Mouse (Mus musculus) myocyte (in vitro differentiated cells): Measurements from ENCODE around the gene Rad51c.
"Not testable (repeated sequence)": the region's sequence is repeated elsewhere in the genome, so short reads cannot be mapped to it uniquely, and the experiment has no call there.

Experiments
- E2F4 ChIP-seq: IDR thresholded peaks from one replicate; pipeline ENCODE4 v1.6.1; 2011; ENCODE audit warnings: mild to moderate bottlenecking, control low read depth, moderate library complexity; ENCODE audit not compliant: insufficient read depth
- MYOD1 ChIP-seq, 3 experiments: IDR thresholded peaks; one replicate each; pipeline ENCODE4 v1.6.1; 2011; ENCODE audit warnings: control low read depth in 2 of 3, low read depth in 2 of 3, mild to moderate bottlenecking in 2 of 3, moderate library complexity in 1 of 3; ENCODE audit not compliant: insufficient read length in 2 of 3, control insufficient read depth in 1 of 3
- POLR2A ChIP-seq: IDR thresholded peaks from one replicate; pipeline ENCODE4 v1.6.1; 2011; ENCODE audit warnings: low read depth, mild to moderate bottlenecking, control low read depth, moderate library complexity; ENCODE audit not compliant: insufficient read length
- REST ChIP-seq: IDR thresholded peaks from one replicate; pipeline ENCODE4 v1.6.1; 2011; ENCODE audit warnings: mild to moderate bottlenecking, control low read depth, moderate library complexity; ENCODE audit not compliant: insufficient read depth, insufficient read length
- TCF12 ChIP-seq: IDR thresholded peaks from one replicate; pipeline ENCODE4 v1.6.1; 2011; ENCODE audit warnings: mild to moderate bottlenecking, control low read depth; ENCODE audit not compliant: poor library complexity, insufficient read depth, severe bottlenecking

DNA sequence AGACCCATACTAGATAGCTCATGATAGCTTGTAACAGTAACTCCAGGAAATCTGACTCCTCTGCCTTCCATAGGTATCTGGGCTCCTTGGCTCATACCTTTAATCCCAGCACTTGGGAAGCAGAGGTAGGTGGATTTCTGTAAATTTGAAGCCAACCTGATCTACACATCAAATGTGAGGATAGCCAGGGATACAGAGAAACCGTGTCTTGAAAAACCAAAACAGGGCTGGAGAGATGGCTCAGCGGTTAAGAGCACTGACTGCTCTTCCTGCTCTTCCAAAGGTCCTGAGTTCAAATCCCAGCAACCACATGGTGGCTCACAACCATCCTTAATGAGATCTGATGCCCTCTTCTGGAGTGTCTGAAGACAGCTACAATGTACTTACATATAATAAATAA, 30.4 kb upstream of the Rad51c start:
- not testable (repeated sequence) for TF ChIP-seq E2F4; MYOD1 (IDR thresholded peaks at IDR 0.05; ENCODE audit: control insufficient read depth in 1 of 3, insufficient read length in 2 of 3, low read depth in 2 of 3); TCF12; REST; POLR2A
